Mouse (Mus musculus) thymus, adult 2 months (tissue): ENCODE data around the gene Adck1.

Experiments used
- CTCF ChIP-seq: fragments of 200-500 bp; IDR thresholded peaks from 2 replicates; pipeline ENCODE4 v1.5.1; 2012; ENCODE audit warnings: mild to moderate bottlenecking, control low read depth, low read length, moderate library complexity, borderline replicate concordance; ENCODE audit not compliant: control insufficient read depth, poor library complexity, insufficient read depth; ENCODE audit errors: extremely low read depth
- POLR2A ChIP-seq: fragments of 200-500 bp; IDR thresholded peaks from 2 replicates; pipeline ENCODE4 v1.6.1; 2012; ENCODE audit warnings: mild to moderate bottlenecking, low read length, control low read depth, moderate library complexity; ENCODE audit not compliant: control insufficient read depth, poor library complexity, insufficient read depth; ENCODE audit errors: extremely low read depth

- TF ChIP-seq POLR2A: no peak
- TF ChIP-seq CTCF: no peak
These were observed 94.5 kb downstream of the Adck1 start for GRCm38 (mm10) chr12:88454701-88455410.
